Mouse (Mus musculus) heart, postnatal 4 days (tissue): Measurements from ENCODE around the gene Glrb. TPM values are rescaled to one million over a fixed set of nuclear protein-coding genes. Genes with fewer than 3 reads are reported as not detected.

Experiments used
- DNase-seq: peaks from one replicate; pipeline ENCODE4 v3.0.0; 2021
- total RNA-seq, 2 experiments: library from RNA; stranded (reverse); gene quantifications; 2 replicates each; pipeline ENCODE4 v1.2.3; 2021

Glrb gene
- 1 to 10 TPM in 1 of 2 experiments, under 1 TPM in 1; 0.62 to 1.5 TPM for total RNA-seq

GRCm38 (mm10) chr3:80913111-80913778 lies at the start of gene Glrb:
TSS of gene Glrb (minus strand) at chr3:80913660.
- DNase-seq, result peak; percentile 28

DNA sequence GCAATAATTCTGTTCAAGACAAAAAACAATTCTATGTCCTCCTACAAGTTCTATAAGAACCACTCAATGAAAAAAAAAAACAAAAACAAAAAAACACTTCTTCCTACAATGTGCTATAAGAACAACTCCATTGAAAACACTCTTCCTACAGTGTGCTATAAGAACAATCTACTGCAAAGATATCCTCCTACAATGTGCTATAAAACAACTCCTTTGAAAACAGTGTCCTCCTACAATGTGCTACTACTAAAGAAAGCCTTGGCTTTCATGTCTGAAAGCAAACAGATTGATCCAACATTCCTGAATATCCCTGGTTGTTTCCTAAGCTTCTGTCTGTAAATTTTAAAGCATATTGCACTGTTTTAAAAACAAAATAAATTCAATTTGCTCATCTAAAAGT lies 46.5 kb upstream of the Glrb start:
- no peak for DNase-seq

- peak; percentile 50 for DNase-seq
Observed at GRCm38 (mm10) chr3:80958591-80958990, 45.1 kb upstream of the Glrb start.

GRCm38 (mm10) chr3:80913779-80914284 lies 372 bp upstream of the Glrb start:
- DNase-seq, result no peak

DNA sequence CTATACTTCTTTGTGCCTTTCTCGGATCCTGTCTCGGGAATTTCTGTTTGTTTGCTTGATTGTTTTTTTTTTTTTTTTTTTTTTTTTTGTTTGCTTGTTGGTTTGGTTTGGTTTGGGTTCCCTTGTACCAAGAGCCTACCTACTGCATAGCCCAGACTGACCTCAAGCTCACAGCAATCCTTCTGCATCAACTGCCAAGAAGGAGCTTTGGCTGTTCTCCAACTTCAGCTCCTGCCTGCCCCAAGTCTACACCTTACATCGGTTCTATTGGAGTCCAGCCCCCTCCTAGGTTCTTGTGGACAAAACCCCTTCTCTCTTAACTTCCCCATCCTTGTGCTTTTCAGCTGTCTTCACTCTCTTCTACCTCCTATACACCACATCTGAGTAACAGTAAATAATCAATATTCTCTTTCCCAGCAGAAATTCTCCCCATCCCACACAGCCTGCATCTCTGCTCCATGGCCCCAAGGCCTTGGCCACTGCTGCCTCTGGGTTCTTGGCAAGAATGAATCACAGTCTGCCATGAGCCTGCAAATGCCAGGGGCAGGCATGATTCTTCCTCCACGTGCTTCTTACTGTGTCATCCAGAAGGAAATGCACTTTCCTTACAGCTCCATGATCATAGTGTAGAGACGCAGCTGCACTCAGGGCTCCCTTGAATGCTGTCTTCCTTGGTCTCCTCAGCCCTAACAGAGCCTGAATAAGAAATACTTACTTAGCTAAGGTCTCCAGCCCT lies 18.5 kb downstream of the Glrb start:
- DNase-seq, result no peak

GRCm38 (mm10) chr3:80894328-80894727 lies 19.1 kb downstream of the Glrb start:
- DNase-seq, result no peak

DNA sequence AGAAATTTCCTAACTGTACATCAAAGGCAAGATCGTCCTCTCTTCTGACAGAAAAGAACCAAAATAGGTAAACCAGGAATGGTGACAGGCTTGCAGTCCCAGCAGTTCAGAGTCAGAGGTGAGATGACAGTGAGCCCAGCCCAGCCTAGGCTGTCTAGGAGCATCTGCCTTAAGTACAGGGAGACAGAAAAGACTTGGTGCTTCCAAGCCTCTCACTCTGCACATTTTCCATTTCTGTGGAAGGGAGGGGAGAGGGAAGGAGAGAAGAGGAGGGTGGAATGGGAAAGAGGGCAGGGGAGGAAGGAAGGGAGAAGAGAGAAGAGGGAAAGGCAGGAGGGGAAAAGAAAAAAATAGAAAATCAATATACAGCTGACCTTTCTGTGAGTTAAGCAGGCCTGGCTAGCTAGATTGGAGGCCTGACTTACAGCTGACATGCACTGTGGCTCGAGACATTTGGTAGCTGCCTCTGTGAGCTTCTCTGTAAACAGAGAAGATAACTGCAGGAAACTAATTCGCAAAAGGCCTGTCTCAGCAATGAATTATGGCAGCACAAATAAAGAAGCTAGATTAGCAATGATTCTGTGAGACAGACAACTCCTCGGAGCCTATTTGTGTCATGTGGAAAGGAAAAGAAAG lies 20.3 kb downstream of the Glrb start:
- no peak for DNase-seq

- DNase-seq, result no peak
Observed at GRCm38 (mm10) chr3:80891087-80891486, 22.4 kb downstream of the Glrb start.

DNA sequence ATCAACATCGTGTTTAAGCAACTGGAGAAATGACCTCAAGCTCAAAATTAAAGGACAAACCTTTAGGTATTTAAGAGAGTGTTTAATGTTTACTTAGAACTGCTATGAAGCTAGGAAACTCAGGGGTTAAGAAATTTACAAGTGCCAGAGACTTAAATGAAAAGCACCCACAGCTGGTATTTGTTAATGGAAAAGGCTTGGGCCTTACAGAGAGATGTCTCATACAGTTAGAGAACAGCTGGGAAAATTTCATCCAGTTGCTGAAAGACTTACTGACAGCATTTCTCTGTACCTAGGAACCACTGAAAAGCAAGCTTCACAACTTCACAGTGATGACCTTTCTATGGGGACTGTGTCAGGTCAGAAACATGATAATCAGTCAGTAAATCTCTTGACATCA lies 28.3 kb downstream of the Glrb start:
- DNase-seq, result no peak

DNA sequence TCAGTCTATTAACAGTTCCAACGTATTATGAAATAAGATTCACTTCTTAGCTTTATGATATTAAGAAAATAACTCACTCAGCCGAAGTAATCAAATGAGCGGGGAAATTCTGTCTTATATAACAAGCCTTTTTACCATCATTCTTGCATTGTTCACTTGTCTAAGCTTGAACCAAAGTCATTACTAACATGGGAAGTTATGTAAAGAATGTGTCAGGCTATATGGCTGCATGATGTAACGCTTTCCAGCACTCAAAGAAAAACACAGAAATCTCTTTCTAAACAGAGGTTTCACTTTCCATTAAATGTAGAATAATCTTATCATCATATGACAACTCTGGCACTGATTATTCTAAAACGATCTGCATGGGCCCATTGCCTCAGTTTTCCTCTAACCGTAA lies 29.9 kb downstream of the Glrb start:
- DNase-seq, result no peak

DNA sequence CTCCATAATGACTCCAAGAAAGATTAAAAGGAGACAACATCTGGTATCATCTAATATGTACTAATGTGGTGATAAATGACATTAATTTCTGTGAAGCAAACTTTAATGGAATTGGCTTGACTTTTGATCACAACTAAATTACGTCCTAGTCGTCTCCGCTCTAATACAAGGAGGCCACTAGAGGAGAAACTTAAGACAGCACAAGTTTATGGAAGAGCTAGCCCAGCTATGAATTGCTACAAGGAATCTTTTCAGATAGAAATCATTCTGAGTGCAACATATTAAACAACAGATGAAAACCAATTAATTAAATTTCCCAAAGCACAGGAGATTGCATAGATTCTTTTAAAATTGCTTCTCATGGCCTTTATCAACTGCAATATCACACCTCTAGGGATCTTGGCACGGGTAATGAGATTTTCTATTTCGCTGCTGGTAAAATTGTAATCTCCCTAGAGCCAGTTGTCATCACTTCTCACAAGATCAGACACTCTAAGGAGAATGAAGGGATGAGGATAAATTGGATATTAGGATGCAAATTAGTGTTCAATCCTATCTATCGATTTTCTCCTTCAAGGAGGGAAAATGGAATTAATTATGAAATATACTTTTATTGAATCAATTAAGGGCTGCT lies 32.7 kb downstream of the Glrb start:
- no peak for DNase-seq

GRCm38 (mm10) chr3:80878571-80878970 lies 34.9 kb downstream of the Glrb start:
- no peak for DNase-seq

DNA sequence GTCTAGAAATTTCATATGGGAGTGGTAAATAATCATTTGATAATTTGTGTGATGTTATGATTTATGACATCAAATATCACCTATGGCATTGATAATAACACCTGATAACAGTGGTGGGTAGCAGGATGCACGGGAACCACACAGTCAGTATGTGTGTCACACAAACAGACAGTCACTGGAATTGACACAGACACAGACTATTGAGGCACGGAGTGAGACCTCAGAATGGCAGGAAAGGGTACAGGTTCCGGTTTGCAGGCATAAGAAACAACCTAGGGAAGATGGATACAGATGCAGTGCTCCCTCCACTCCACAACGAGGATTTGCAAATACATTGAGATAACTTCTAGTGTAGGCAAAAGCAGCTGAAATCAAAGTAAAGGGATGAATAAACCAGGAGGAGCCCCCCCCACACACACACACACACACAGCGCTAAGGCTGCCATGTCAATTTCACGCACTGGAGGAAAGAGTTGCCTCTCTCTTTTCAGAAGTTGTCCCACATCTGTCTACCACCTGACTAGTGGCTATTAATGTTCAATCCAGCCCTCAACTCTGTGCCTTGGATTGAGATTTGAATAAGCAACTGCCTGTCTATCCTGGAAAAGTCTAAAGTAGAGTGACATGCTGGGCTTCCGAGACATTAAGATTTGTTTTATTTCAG lies 38.6 kb downstream of the Glrb start:
- DNase-seq, result no peak

- DNase-seq, result no peak
Observed at GRCm38 (mm10) chr3:80874081-80874480, 39.4 kb downstream of the Glrb start.

DNA sequence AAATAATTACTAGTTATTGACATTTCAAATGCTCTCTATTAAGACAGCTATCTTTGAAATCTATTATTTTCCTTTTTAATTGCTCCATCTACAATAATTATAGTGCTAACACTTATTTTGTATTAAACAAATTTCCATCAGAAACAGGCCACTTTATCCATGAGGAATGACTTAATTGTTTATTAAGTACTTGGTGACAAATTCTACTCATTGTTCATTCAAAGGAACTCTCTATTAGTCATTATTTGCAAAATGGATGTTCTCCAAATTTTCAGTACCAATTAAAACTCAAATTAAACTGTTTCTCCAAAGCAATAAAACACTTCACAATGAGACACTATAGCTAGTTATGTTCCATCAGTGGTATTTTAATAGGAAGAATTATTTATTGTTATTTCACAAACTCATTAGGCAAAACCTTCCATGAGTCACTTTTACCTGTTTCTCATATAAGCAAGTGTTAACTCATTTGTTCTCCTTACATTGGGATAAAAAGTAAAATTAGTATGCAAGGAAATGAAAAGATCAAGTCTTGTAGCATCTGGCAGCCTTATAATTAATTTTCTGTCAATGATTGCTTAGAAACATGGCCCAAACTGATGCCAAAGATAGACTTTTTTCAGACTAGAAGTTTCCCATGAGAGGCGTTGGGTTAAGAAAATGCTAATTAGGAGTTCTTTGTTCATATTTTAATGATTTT lies 41.8 kb downstream of the Glrb start:
- DNase-seq, result no peak

DNA sequence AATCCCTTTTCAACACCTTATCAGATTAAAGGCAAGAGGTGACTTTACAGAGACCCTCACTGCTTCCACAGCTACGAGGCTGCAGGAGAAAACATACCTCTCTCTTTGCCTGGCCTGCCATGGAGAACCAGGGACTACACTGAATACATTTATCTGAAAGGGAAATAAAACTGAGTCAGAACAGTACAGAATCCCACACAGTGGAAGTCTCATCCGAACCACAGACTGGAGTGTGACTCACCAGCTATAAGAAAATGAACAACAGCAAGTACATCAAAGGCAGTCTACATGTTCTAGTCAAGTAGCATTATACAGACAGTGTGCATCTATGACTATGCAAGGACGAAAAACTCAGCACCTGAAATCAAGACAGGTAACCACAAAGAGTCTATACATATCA lies 46.1 kb downstream of the Glrb start:
- DNase-seq, result no peak

GRCm38 (mm10) chr3:80852912-80853507 lies 60.5 kb downstream of the Glrb start:
- DNase-seq, result no peak

DNA sequence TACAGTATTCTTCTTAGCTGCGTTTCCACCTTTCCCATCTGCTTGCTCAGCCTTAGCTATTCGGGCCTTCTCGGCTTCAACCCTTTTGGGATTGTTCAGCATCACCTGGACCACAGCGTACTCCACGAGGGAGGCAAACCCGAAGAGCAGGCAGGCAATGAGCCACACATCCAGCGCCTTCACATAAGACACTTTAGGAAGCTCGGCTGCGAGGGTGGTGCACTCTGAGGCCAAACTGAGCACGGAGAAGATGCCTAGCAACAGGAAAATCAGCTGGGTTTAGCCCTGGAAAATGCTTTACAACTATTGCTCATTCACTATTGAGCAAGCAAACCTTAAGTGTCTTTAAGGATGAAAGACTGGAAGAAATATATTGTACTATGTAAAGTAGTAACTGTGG lies 62.5 kb downstream of the Glrb start:
- DNase-seq, result no peak

GRCm38 (mm10) chr3:80845634-80846033 lies 67.8 kb downstream of the Glrb start:
- no peak for DNase-seq

- no peak for DNase-seq
Observed at GRCm38 (mm10) chr3:80839845-80840244, 73.6 kb downstream of the Glrb start.

DNA sequence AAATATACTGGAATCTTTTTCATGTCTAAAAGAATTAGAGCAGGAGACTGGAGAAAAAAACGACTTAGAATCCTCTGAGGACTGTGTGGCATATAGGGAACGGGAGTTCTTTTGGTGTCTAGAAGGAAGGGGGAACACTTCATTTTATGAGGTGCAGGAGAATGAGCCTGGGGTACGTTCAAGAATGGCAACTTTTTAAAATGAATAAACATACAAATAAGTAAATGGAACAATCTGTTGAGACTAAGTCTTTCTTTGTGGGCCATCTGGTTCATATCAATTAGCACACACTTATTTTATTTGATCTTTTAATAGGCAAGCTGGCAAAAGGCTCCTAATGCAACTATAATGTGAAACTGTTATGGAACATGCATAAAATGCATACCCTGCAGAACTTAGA lies 75.9 kb downstream of the Glrb start:
- DNase-seq, result no peak
